Mouse (Mus musculus) CH12.LX (cell line): ENCODE data around the gene Tmem56. TPM values are rescaled to one million over a fixed set of nuclear protein-coding genes. Genes with fewer than 3 reads are reported as not detected.

Source experiments
- DNase-seq: peaks from one replicate; pipeline ENCODE4 v3.0.0-alpha.2; 2013; ENCODE audit errors: extremely low read depth
- H3K27ac ChIP-seq: 2 replicates; pipeline ENCODE4 v1.5.1; 2012; ENCODE audit warnings: low read depth, mild to moderate bottlenecking, control low read depth, moderate library complexity; ENCODE audit not compliant: insufficient read depth
- H3K27me3 ChIP-seq: replicated peaks from 2 replicates; pipeline ENCODE3; 2012; ENCODE audit warnings: inconsistent platforms
- H3K36me3 ChIP-seq, 2 experiments: replicated peaks in 1 of 2; 2 replicates each; pipeline versions ENCODE3 to v1.6.1; 2012; ENCODE audit warnings: inconsistent platforms in 1 of 2, low read length in 1 of 2, mild to moderate bottlenecking in 1 of 2, mixed read lengths in 1 of 2, moderate library complexity in 1 of 2; ENCODE audit not compliant: control insufficient read depth in 1 of 2, insufficient read depth in 1 of 2
- H3K4me1 ChIP-seq, 2 experiments: 2 replicates each; pipeline ENCODE4 v1.6.1; 2012; ENCODE audit warnings: inconsistent platforms in 1 of 2, moderate library complexity in 1 of 2; ENCODE audit not compliant: insufficient read depth in 2 of 2, control insufficient read depth in 1 of 2
- H3K4me2 ChIP-seq: 2 replicates; pipeline ENCODE4 v1.6.1; 2012; ENCODE audit warnings: low read depth, mild to moderate bottlenecking, control low read depth; ENCODE audit not compliant: poor library complexity, insufficient read depth, severe bottlenecking
- H3K4me3 ChIP-seq, 3 experiments: fragments of 150-350 bp in 1 of 3; sonication (generic) in 1 of 3; replicated peaks in 1 of 3; 2 replicates each; pipeline versions ENCODE3 to v1.5.1; 2011 to 2012; ENCODE audit warnings: low read depth in 2 of 3, low read length in 2 of 3, mild to moderate bottlenecking in 2 of 3, moderate library complexity in 2 of 3, control low read depth in 1 of 3, improper control_type of control experiment in 1 of 3, inconsistent platforms in 1 of 3, mixed read lengths in 1 of 3; ENCODE audit not compliant: poor library complexity in 1 of 3
- H3K79me2 ChIP-seq: replicated peaks from 2 replicates; pipeline ENCODE4 v1.6.1; 2012; ENCODE audit warnings: mild to moderate bottlenecking, moderate library complexity; ENCODE audit not compliant: control insufficient read depth, poor library complexity, insufficient read depth, severe bottlenecking; ENCODE audit errors: extremely low read depth
- H3K9ac ChIP-seq: 2 replicates; pipeline ENCODE4 v1.6.1; 2012; ENCODE audit warnings: low read depth, mild to moderate bottlenecking, control low read depth, moderate library complexity; ENCODE audit not compliant: insufficient read depth
- H3K9me3 ChIP-seq: replicated peaks from 2 replicates; pipeline ENCODE3; 2012; ENCODE audit warnings: low read length, inconsistent platforms, mixed read lengths
- CHD2 ChIP-seq: IDR thresholded peaks from 2 replicates; pipeline ENCODE4 v1.6.1; 2011; ENCODE audit warnings: low read length, improper control_type of control experiment
- CTCF ChIP-seq, 2 experiments: IDR thresholded peaks in 1 of 2; conservative IDR thresholded peaks in 1 of 2; 2 replicates each; pipeline ENCODE4 v1.5.1; 2011 to 2012; ENCODE audit warnings: low read depth in 2 of 2, low read length in 2 of 2, improper control_type of control experiment in 1 of 2, inconsistent platforms in 1 of 2, mild to moderate bottlenecking in 1 of 2, moderate library complexity in 1 of 2
- ELF1 ChIP-seq: IDR thresholded peaks from 2 replicates; pipeline ENCODE4 v1.6.1; 2014; ENCODE audit warnings: low read depth, mild to moderate bottlenecking, inconsistent platforms, low read length, improper control_type of control experiment
- EP300 ChIP-seq: IDR thresholded peaks from 2 replicates; pipeline ENCODE4 v1.6.1; 2011; ENCODE audit warnings: low read length, improper control_type of control experiment
- ETS1 ChIP-seq: conservative IDR thresholded peaks from 2 replicates; pipeline ENCODE4 v1.6.1; 2012; ENCODE audit warnings: low read depth, mild to moderate bottlenecking, inconsistent platforms, low read length, improper control_type of control experiment, moderate library complexity
- GABPA ChIP-seq: IDR thresholded peaks from 2 replicates; pipeline ENCODE4 v1.6.1; 2012; ENCODE audit warnings: low read depth, low read length, improper control_type of control experiment, inconsistent platforms; ENCODE audit not compliant: insufficient replicate concordance
- HCFC1 ChIP-seq: IDR thresholded peaks from 2 replicates; pipeline ENCODE4 v1.6.1; 2012; ENCODE audit warnings: low read depth, mild to moderate bottlenecking, inconsistent platforms, low read length, improper control_type of control experiment
- IRF4 ChIP-seq: IDR thresholded peaks from 2 replicates; pipeline ENCODE4 v1.6.1; 2014; ENCODE audit warnings: low read depth, mild to moderate bottlenecking, inconsistent platforms, low read length, improper control_type of control experiment
- JUN ChIP-seq: IDR thresholded peaks from 2 replicates; pipeline ENCODE4 v1.6.1; 2011; ENCODE audit warnings: low read depth, mild to moderate bottlenecking, low read length, improper control_type of control experiment, moderate library complexity; ENCODE audit not compliant: insufficient read depth
- JUND ChIP-seq: conservative IDR thresholded peaks from 2 replicates; pipeline ENCODE4 v1.6.1; 2011; ENCODE audit warnings: low read depth, low read length, improper control_type of control experiment
- KAT2A ChIP-seq: IDR thresholded peaks from 2 replicates; pipeline ENCODE4 v1.6.1; 2012; ENCODE audit warnings: low read length, improper control_type of control experiment, inconsistent platforms; ENCODE audit not compliant: insufficient replicate concordance
- MAX ChIP-seq: IDR thresholded peaks from 2 replicates; pipeline ENCODE4 v1.6.1; 2011; ENCODE audit warnings: low read length, improper control_type of control experiment
- MAZ ChIP-seq: IDR thresholded peaks from 2 replicates; pipeline ENCODE4 v1.6.1; 2012; ENCODE audit warnings: low read depth, mild to moderate bottlenecking, inconsistent platforms, low read length, improper control_type of control experiment, moderate library complexity
- MXI1 ChIP-seq: IDR thresholded peaks from 2 replicates; pipeline ENCODE4 v1.6.1; 2011; ENCODE audit warnings: mild to moderate bottlenecking, low read depth, low read length, improper control_type of control experiment
- NELFE ChIP-seq: IDR thresholded peaks from 2 replicates; pipeline ENCODE4 v1.6.1; 2011; ENCODE audit warnings: low read depth, low read length, improper control_type of control experiment
- PAX5 ChIP-seq: IDR thresholded peaks from 2 replicates; pipeline ENCODE4 v1.6.1; 2012; ENCODE audit warnings: low read length, inconsistent platforms, mixed read lengths
- POLR2A ChIP-seq: IDR thresholded peaks from 2 replicates; pipeline ENCODE4 v1.6.1; 2011; ENCODE audit warnings: low read depth, mild to moderate bottlenecking, improper control_type of control experiment, low read length
- RCOR1 ChIP-seq: conservative IDR thresholded peaks from 2 replicates; pipeline ENCODE4 v1.6.1; 2012; ENCODE audit warnings: low read depth, mild to moderate bottlenecking, inconsistent platforms, low read length, improper control_type of control experiment
- SMC3 ChIP-seq: IDR thresholded peaks from 2 replicates; pipeline ENCODE4 v1.6.1; 2011; ENCODE audit warnings: low read depth, low read length, improper control_type of control experiment
- UBTF ChIP-seq: IDR thresholded peaks from 2 replicates; pipeline ENCODE4 v1.6.1; 2012; ENCODE audit warnings: low read depth, mild to moderate bottlenecking, inconsistent platforms, low read length, improper control_type of control experiment, moderate library complexity
- USF2 ChIP-seq: conservative IDR thresholded peaks from 2 replicates; pipeline ENCODE4 v1.6.1; 2011; ENCODE audit warnings: low read depth, low read length, improper control_type of control experiment
- ZC3H11A ChIP-seq: IDR thresholded peaks from 2 replicates; pipeline ENCODE4 v1.6.1; 2012; ENCODE audit warnings: low read depth, mild to moderate bottlenecking, inconsistent platforms, low read length, improper control_type of control experiment
- ZKSCAN1 ChIP-seq: IDR thresholded peaks from 2 replicates; pipeline ENCODE4 v1.6.1; 2012; ENCODE audit warnings: low read depth, inconsistent platforms, low read length, improper control_type of control experiment, borderline replicate concordance
- dilution Hi-C: fragments of 300-500 bp; cut with MboI; formaldehyde crosslinking; loops from 2 replicates; pipeline ENCODE4 v1.14.3; 2020; ENCODE audit warnings: low sequenced_read_pairs; ENCODE audit not compliant: extremely low pct_unique_long_range_greater_than_20kb, extremely low pct_ligation_motif_present
- in situ Hi-C: fragments of 300-500 bp; cut with MboI; formaldehyde crosslinking; loops from 3 replicates; pipeline ENCODE4 v1.14.3; 2019; ENCODE audit warnings: low sequenced_read_pairs, low pct_ligation_motif_present, low pct_unique_long_range_greater_than_20kb, mixed read lengths
- polyA plus RNA-seq: library from polyadenylated mRNA; unstranded; fragments of >175 nt; gene quantifications from 2 replicates; pipeline ENCODE4 v1.2.1, GENCODE M21; 2012; ENCODE audit warnings: low read depth; ENCODE audit not compliant: insufficient read length
- total RNA-seq, 2 experiments: library from RNA; depleted of rRNA; stranded (reverse); fragments of 300-350 nt in 1 of 2; fragments of >200 nt in 1 of 2; gene quantifications; 2 replicates each; pipeline ENCODE4 v1.2.3; 2012 to 2014

Gene Tmem56
- total and polyA plus RNA-seq, 3 experiments = not detected

GRCm38 (mm10) chr3:121329647-121330046, 46.7 kb upstream of the Tmem56 start (continued):
- TF ChIP-seq JUN (no peak), MAZ (no peak), MXI1 (peak; percentile 63; the same call in 1 of the 2 replicates), IRF4 (peak; percentile 45; the same call in 1 of the 2 replicates), JUND (no peak), KAT2A (no peak), MAX (peak; percentile 94), USF2 (no peak; the same call in 1 of the 2 replicates), NELFE (no peak), UBTF (no peak), ELF1 (no peak), GABPA (no peak), CTCF (conservative IDR thresholded peaks at IDR 0.05 in 1 of 2, IDR thresholded peaks at IDR 0.05 in 1 of 2; ENCODE audit: low read depth in 2 of 2, low read length in 2 of 2) (no peak), CHD2 (no peak), ZKSCAN1 (no peak), SMC3 (no peak), HCFC1 (no peak), ETS1 (peak; percentile 39)

GRCm38 (mm10) chr3:121327406-121327805, 44.5 kb upstream of the Tmem56 start:
- no peak overlapping the region for H3K9ac ChIP-seq
- no peaks in the 10 kb centered on the region for H3K27me3 ChIP-seq
- H3K9me3 ChIP-seq = no peaks in the 10 kb centered on the region
- H3K79me2 ChIP-seq = no peaks in the 10 kb centered on the region
- TF ChIP-seq PAX5 (no peak), NELFE (no peak), GABPA (no peak), ETS1 (no peak), MXI1 (no peak), ZC3H11A (no peak), JUND (no peak), EP300 (no peak), USF2 (no peak), RCOR1 (no peak), CHD2 (no peak), POLR2A (no peak), KAT2A (no peak), ZKSCAN1 (no peak)
- dilution Hi-C loops (no loop called here), in situ Hi-C loops (no loop called here)
- DNase-seq = no peak
- peaks cover 4 to 16% of the 10 kb centered on the region in 2 experiments; a peak in 3 of 4 replicates for H3K4me1 ChIP-seq
- no peak overlapping the region for H3K4me2 ChIP-seq
- peaks cover 0 to 28% of the 10 kb centered on the region in 2 experiments for H3K36me3 ChIP-seq
- no peak overlapping the region for H3K4me3 ChIP-seq
- H3K27ac ChIP-seq = no peak overlapping the region
